Mouse (Mus musculus): Measurements from ENCODE around the gene E2f8.

- TF ChIP-seq POLR2A (IDR thresholded peaks at IDR 0.05; ENCODE audit: borderline replicate concordance, control insufficient read depth, low read depth, low read length) (no peak), CTCF (IDR thresholded peaks at IDR 0.05; ENCODE audit: control insufficient read depth, insufficient read depth, low read length) (no peak)
These were observed 39.9 kb downstream of the E2f8 start for GRCm38 (mm10) chr7:48841538-48841937.

Data from bone marrow, adult 2 months (tissue).